Mouse (Mus musculus) kidney, embryonic 14.5 days (tissue): ENCODE results near the gene Hoxd13. TPM values are rescaled to one million over a fixed set of nuclear protein-coding genes. Genes with fewer than 3 reads are reported as not detected.
A peak's percentile ranks its signal among the peaks of the same experiment; 100 is the strongest.

Source experiments
- ATAC-seq: fragments of 200-750 bp; cut with Nextera tagmentation; 2 replicates; pipeline ENCODE4 v1.8.0; 2017; ENCODE audit warnings: moderate number of reproducible peaks, mild to moderate bottlenecking, moderate TSS enrichment, moderate library complexity; ENCODE audit not compliant: low FRiP score, low TSS enrichment
- H3K27ac ChIP-seq: fragments of 300-500 bp; sonication (generic); 2 replicates; pipeline ENCODE4 v1.5.1; 2014; ENCODE audit warnings: low read depth, mild to moderate bottlenecking, low read length, moderate library complexity, mixed read lengths
- H3K27me3 ChIP-seq: fragments of 300-500 bp; sonication (generic); 2 replicates; pipeline ENCODE4 v1.6.1; 2014; ENCODE audit warnings: mild to moderate bottlenecking, low read length; ENCODE audit not compliant: control insufficient read depth, insufficient read depth
- H3K36me3 ChIP-seq: fragments of 300-500 bp; sonication (generic); 2 replicates; pipeline ENCODE4 v1.6.1; 2014; ENCODE audit warnings: low read length, mixed read lengths; ENCODE audit not compliant: control insufficient read depth, insufficient read depth
- H3K4me1 ChIP-seq: fragments of 300-500 bp; sonication (generic); 2 replicates; pipeline ENCODE4 v1.6.1; 2014; ENCODE audit warnings: low read length, mixed read lengths; ENCODE audit not compliant: control insufficient read depth, insufficient read depth
- H3K4me2 ChIP-seq: fragments of 300-500 bp; sonication (generic); replicated peaks from 2 replicates; pipeline ENCODE4 v1.6.1; 2014; ENCODE audit warnings: low read depth, mild to moderate bottlenecking, low read length
- H3K4me3 ChIP-seq: fragments of 300-500 bp; sonication (generic); 2 replicates; pipeline ENCODE4 v1.5.1; 2014; ENCODE audit warnings: mild to moderate bottlenecking, low read length
- H3K9ac ChIP-seq: fragments of 300-500 bp; sonication (generic); 2 replicates; pipeline ENCODE4 v1.6.1; 2014; ENCODE audit warnings: low read depth, mild to moderate bottlenecking, low read length, moderate library complexity
- H3K9me3 ChIP-seq: fragments of 300-500 bp; sonication (generic); 2 replicates; pipeline ENCODE4 v1.6.1; 2016; ENCODE audit warnings: low read length; ENCODE audit not compliant: control insufficient read depth
- WGBS: fragments of 180-500 bp; shearing (Covaris S2); extraction: QIAGEN DNeasy Blood & Tissue Kit; methylation state at CpG from one replicate; pipeline ENCODE4 v1.1.7; 2014; 5-methylcytosine and 5-hydroxymethylcytosine counted together
- microRNA-seq: library from miRNA; unstranded; fragments of <30 nt; microRNA quantifications from one replicate; pipeline ENCODE4, GENCODE M21; 2016
- polyA plus RNA-seq: library from polyadenylated mRNA; unstranded; fragments of >200 nt; fragmentation: Nextera tagmentation; extraction: Ambion mirVana; gene quantifications from 2 replicates; pipeline ENCODE4 v1.2.1, GENCODE M21; 2014

Gene Hoxd13
- polyA plus RNA-seq, 1 experiment from 2014 or later = 0.22 TPM

DNA sequence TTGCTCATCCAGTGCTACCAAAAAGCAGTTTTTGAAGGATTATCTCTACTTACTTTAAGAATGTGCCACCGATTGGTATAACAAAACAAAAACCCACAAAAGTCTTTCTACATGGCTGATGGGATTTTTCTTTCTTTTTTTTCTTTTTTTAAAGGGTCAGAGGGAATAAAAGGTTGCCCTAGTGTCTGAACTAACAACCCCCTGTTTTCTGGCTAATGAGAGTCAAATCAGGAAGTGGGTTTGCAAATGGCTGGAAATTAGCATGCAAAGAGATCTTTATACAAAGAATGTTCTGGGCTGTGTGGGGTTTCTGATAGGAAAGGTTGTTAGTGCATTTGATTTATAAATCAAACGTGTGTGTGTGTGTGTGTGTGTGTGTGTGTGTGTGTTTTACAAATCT lies 52.3 kb downstream of the Hoxd13 start:
- Histone ChIP-seq H3K27me3 (no peaks in the 10 kb centered on the region), H3K4me2 (no peak overlapping the region), H3K4me1 (peaks cover 74% of the 10 kb centered on the region), H3K4me3 (no peak overlapping the region), H3K36me3 (no peaks in the 10 kb centered on the region; the same call in 1 of the 2 replicates), H3K9ac (no peak overlapping the region), H3K9me3 (no peaks in the 10 kb centered on the region), H3K27ac (no peak overlapping the region)
- 17% methylated on average over 2 of the region's 2 CpGs for WGBS
- ATAC-seq = no peak

DNA sequence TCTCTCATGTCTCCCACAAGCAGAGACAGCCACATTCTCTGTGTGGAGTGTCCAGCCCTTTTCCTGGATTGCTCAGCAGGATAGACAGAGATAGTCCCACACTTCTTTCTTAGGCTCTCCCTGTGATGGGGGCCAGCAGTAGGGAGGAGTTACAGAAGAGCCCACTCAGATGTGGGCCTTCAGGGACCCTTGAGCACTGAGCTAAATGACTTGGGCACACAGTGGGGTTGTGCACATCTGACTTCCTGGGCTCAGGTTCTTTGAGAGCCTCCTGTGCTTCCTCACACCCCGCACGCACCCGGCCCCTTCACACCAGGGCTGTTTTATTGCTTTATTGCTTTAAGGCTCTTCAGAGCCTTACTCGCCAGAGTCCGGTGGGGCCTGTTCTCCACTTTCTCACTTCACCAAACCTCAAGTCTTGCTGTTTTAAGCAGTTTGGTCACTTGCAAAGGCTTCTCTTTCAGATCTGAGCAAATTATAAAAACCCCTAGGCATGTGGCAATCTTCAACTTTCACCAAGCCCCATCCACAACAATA lies 52.9 kb downstream of the Hoxd13 start:
- peak overlapping the region; percentile 42 for H3K9ac ChIP-seq
- H3K27me3 ChIP-seq = no peaks in the 10 kb centered on the region
- H3K36me3 ChIP-seq = peaks cover 4% of the 10 kb centered on the region; the same call in 1 of the 2 replicates
- H3K4me1 ChIP-seq = peaks cover 77% of the 10 kb centered on the region
- WGBS = 18% methylated on average over 5 of the region's 5 CpGs
- no peaks in the 10 kb centered on the region for H3K9me3 ChIP-seq
- peak overlapping the region; percentile 73 for H3K27ac ChIP-seq
- peak overlapping the region; percentile 27; the same call in 1 of the 2 replicates for H3K4me3 ChIP-seq
- H3K4me2 ChIP-seq = peak overlapping the region; percentile 68
- ATAC-seq = no peak

Small RNA genes within 50 kb of the gene (microRNA-seq; reads per million reads assigned to microRNA genes)
- not detected for gene Gm44463

Other genes starting within 250 kb of the Hoxd13 start
- 24.3 and 27.3 TPM in 2 replicates for gene Lnpk, start 88.9 kb upstream of the Hoxd13 start, polyA plus RNA-seq
- not detected in 2 replicates for gene Evx2, start 8.8 kb upstream of the Hoxd13 start, polyA plus RNA-seq
- 6.2 and 7.2 TPM in 2 replicates for gene Hoxd12, start 6.7 kb downstream of the Hoxd13 start, polyA plus RNA-seq
- 54.5 and 56.2 TPM in 2 replicates for gene Hoxd11, start 11.2 kb downstream of the Hoxd13 start, polyA plus RNA-seq
- 45.1 and 45.9 TPM in 2 replicates for gene Hoxd10, start 23.6 kb downstream of the Hoxd13 start, polyA plus RNA-seq
- 36.2 and 47.9 TPM in 2 replicates for gene Hoxd9, start 29.4 kb downstream of the Hoxd13 start, polyA plus RNA-seq
- 45.0 and 45.2 TPM in 2 replicates for gene Hoxd8, start 36.3 kb downstream of the Hoxd13 start, polyA plus RNA-seq
- 12.3 and 12.6 TPM in 2 replicates for gene Hoxd3, start 43.6 kb downstream of the Hoxd13 start, polyA plus RNA-seq
- 6.3 and 18.7 TPM in 2 replicates for gene Hoxd4, start 43.6 kb downstream of the Hoxd13 start, polyA plus RNA-seq
- 2.3 and 4.0 TPM in 2 replicates for gene Gm28230, start 58.4 kb downstream of the Hoxd13 start, polyA plus RNA-seq
- 1.8 and 1.9 TPM in 2 replicates for gene Hoxd1, start 94.7 kb downstream of the Hoxd13 start, polyA plus RNA-seq
- 157 and 206 TPM in 2 replicates for gene Mtx2, start 157.5 kb downstream of the Hoxd13 start, polyA plus RNA-seq